Mouse (Mus musculus): ENCODE measurements around the gene Dnajc6. TPM values are rescaled to one million over a fixed set of nuclear protein-coding genes. Genes with fewer than 3 reads are reported as not detected.

Dnajc6 gene
- polyA plus RNA-seq, 1 experiment, result 1.5 TPM

- Histone ChIP-seq H3K4me3 (ENCODE audit: control insufficient read depth, low read depth, low read length) (no peak overlapping the region), H3K36me3 (ENCODE audit: control insufficient read depth, insufficient read depth, low read length) (no peaks in the 10 kb centered on the region), H3K4me1 (ENCODE audit: control insufficient read depth, insufficient read depth, low read length) (peaks cover 16% of the 10 kb centered on the region), H3K27me3 (ENCODE audit: control insufficient read depth, insufficient read depth, low read length) (peaks cover 3% of the 10 kb centered on the region; the same call in 1 of the 2 replicates), H3K27ac (ENCODE audit: control insufficient read depth, insufficient read depth, low read depth, low read length) (no peak overlapping the region)
- no peak for TF ChIP-seq CTCF (IDR thresholded peaks at IDR 0.05; ENCODE audit: control insufficient read depth, insufficient read depth, insufficient replicate concordance, low read depth, low read length)
- TF ChIP-seq POLR2A (IDR thresholded peaks at IDR 0.05; ENCODE audit: control insufficient read depth, low read depth, low read length), result no peak
These were observed 15.5 kb downstream of the Dnajc6 start for GRCm38 (mm10) chr4:101511768-101512521.

GRCm38 (mm10) chr4:101513251-101513650 lies 16.8 kb downstream of the Dnajc6 start:
- H3K27ac ChIP-seq (ENCODE audit: control insufficient read depth, insufficient read depth, low read depth, low read length), result no peak overlapping the region
- no peak for TF ChIP-seq POLR2A (IDR thresholded peaks at IDR 0.05; ENCODE audit: control insufficient read depth, low read depth, low read length)
- TF ChIP-seq CTCF (IDR thresholded peaks at IDR 0.05; ENCODE audit: control insufficient read depth, insufficient read depth, insufficient replicate concordance, low read depth, low read length), result no peak
- no peak overlapping the region for H3K4me3 ChIP-seq (ENCODE audit: control insufficient read depth, low read depth, low read length)
- no peaks in the 10 kb centered on the region for H3K36me3 ChIP-seq (ENCODE audit: control insufficient read depth, insufficient read depth, low read length)
- peaks cover 3% of the 10 kb centered on the region; the same call in 1 of the 2 replicates for H3K27me3 ChIP-seq (ENCODE audit: control insufficient read depth, insufficient read depth, low read length)
- H3K4me1 ChIP-seq (ENCODE audit: control insufficient read depth, insufficient read depth, low read length), result peaks cover 13% of the 10 kb centered on the region

- H3K27me3 ChIP-seq (ENCODE audit: control insufficient read depth, insufficient read depth, low read length), result no peaks in the 10 kb centered on the region
- H3K4me1 ChIP-seq (ENCODE audit: control insufficient read depth, insufficient read depth, low read length), result peaks cover 6% of the 10 kb centered on the region; the same call in 1 of the 2 replicates
- no peaks in the 10 kb centered on the region for H3K36me3 ChIP-seq (ENCODE audit: control insufficient read depth, insufficient read depth, low read length)
- H3K27ac ChIP-seq (ENCODE audit: control insufficient read depth, insufficient read depth, low read depth, low read length), result peak overlapping the region; percentile 57
- no peak for TF ChIP-seq POLR2A (IDR thresholded peaks at IDR 0.05; ENCODE audit: control insufficient read depth, low read depth, low read length)
- no peak for TF ChIP-seq CTCF (IDR thresholded peaks at IDR 0.05; ENCODE audit: control insufficient read depth, insufficient read depth, insufficient replicate concordance, low read depth, low read length)
- H3K4me3 ChIP-seq (ENCODE audit: control insufficient read depth, low read depth, low read length), result peak overlapping the region; percentile 70
These were observed 19.4 kb downstream of the Dnajc6 start for GRCm38 (mm10) chr4:101515853-101516252.

GRCm38 (mm10) chr4:101516434-101517168 lies 20.2 kb downstream of the Dnajc6 start:
- Histone ChIP-seq H3K27ac (ENCODE audit: control insufficient read depth, insufficient read depth, low read depth, low read length) (peak overlapping the region; percentile 57), H3K27me3 (ENCODE audit: control insufficient read depth, insufficient read depth, low read length) (no peaks in the 10 kb centered on the region), H3K4me3 (ENCODE audit: control insufficient read depth, low read depth, low read length) (peak overlapping the region; percentile 70), H3K4me1 (ENCODE audit: control insufficient read depth, insufficient read depth, low read length) (peaks cover 6% of the 10 kb centered on the region; the same call in 1 of the 2 replicates), H3K36me3 (ENCODE audit: control insufficient read depth, insufficient read depth, low read length) (no peaks in the 10 kb centered on the region)
- TF ChIP-seq CTCF (IDR thresholded peaks at IDR 0.05; ENCODE audit: control insufficient read depth, insufficient read depth, insufficient replicate concordance, low read depth, low read length) (no peak), POLR2A (IDR thresholded peaks at IDR 0.05; ENCODE audit: control insufficient read depth, low read depth, low read length) (no peak; the same call in 1 of the 2 replicates)

GRCm38 (mm10) chr4:101531901-101532300 lies 35.5 kb downstream of the Dnajc6 start:
- no peaks in the 10 kb centered on the region for H3K27me3 ChIP-seq (ENCODE audit: control insufficient read depth, insufficient read depth, low read length)
- no peaks in the 10 kb centered on the region for H3K4me1 ChIP-seq (ENCODE audit: control insufficient read depth, insufficient read depth, low read length)
- no peak overlapping the region for H3K27ac ChIP-seq (ENCODE audit: control insufficient read depth, insufficient read depth, low read depth, low read length)
- no peak for TF ChIP-seq POLR2A (IDR thresholded peaks at IDR 0.05; ENCODE audit: control insufficient read depth, low read depth, low read length)
- TF ChIP-seq CTCF (IDR thresholded peaks at IDR 0.05; ENCODE audit: control insufficient read depth, insufficient read depth, insufficient replicate concordance, low read depth, low read length), result no peak
- H3K36me3 ChIP-seq (ENCODE audit: control insufficient read depth, insufficient read depth, low read length), result no peaks in the 10 kb centered on the region
- H3K4me3 ChIP-seq (ENCODE audit: control insufficient read depth, low read depth, low read length), result no peak overlapping the region

GRCm38 (mm10) chr4:101540516-101540915 lies 44.1 kb downstream of the Dnajc6 start:
- H3K36me3 ChIP-seq (ENCODE audit: control insufficient read depth, insufficient read depth, low read length), result no peaks in the 10 kb centered on the region
- no peak for TF ChIP-seq POLR2A (IDR thresholded peaks at IDR 0.05; ENCODE audit: control insufficient read depth, low read depth, low read length)
- no peak for TF ChIP-seq CTCF (IDR thresholded peaks at IDR 0.05; ENCODE audit: control insufficient read depth, insufficient read depth, insufficient replicate concordance, low read depth, low read length)
- no peaks in the 10 kb centered on the region for H3K27me3 ChIP-seq (ENCODE audit: control insufficient read depth, insufficient read depth, low read length)
- H3K27ac ChIP-seq (ENCODE audit: control insufficient read depth, insufficient read depth, low read depth, low read length), result no peak overlapping the region
- H3K4me3 ChIP-seq (ENCODE audit: control insufficient read depth, low read depth, low read length), result no peak overlapping the region
- no peaks in the 10 kb centered on the region for H3K4me1 ChIP-seq (ENCODE audit: control insufficient read depth, insufficient read depth, low read length)

GRCm38 (mm10) chr4:101549958-101550591 lies 53.6 kb downstream of the Dnajc6 start:
- peaks cover 8% of the 10 kb centered on the region for H3K4me1 ChIP-seq (ENCODE audit: control insufficient read depth, insufficient read depth, low read length)
- no peaks in the 10 kb centered on the region; the same call in 1 of the 2 replicates for H3K27me3 ChIP-seq (ENCODE audit: control insufficient read depth, insufficient read depth, low read length)
- peak overlapping the region; percentile 37 for H3K4me3 ChIP-seq (ENCODE audit: control insufficient read depth, low read depth, low read length)
- TF ChIP-seq POLR2A (IDR thresholded peaks at IDR 0.05; ENCODE audit: control insufficient read depth, low read depth, low read length), result no peak
- no peak for TF ChIP-seq CTCF (IDR thresholded peaks at IDR 0.05; ENCODE audit: control insufficient read depth, insufficient read depth, insufficient replicate concordance, low read depth, low read length)
- H3K27ac ChIP-seq (ENCODE audit: control insufficient read depth, insufficient read depth, low read depth, low read length), result no peak overlapping the region
- H3K36me3 ChIP-seq (ENCODE audit: control insufficient read depth, insufficient read depth, low read length), result no peaks in the 10 kb centered on the region

All from testis, adult 2 months (tissue).